Mouse (Mus musculus) MEL (cell line): Measurements from ENCODE around the gene Atp8a2.

ENCODE experiments used
- CHD2 ChIP-seq: IDR thresholded peaks from 2 replicates; pipeline ENCODE4 v1.6.1; 2011; ENCODE audit warnings: low read length, improper control_type of control experiment
- CTCF ChIP-seq, 3 experiments: IDR thresholded peaks in 2 of 3; conservative IDR thresholded peaks in 1 of 3; 2 replicates each; pipeline ENCODE4 v1.5.1; 2011 to 2012; ENCODE audit warnings: low read length in 3 of 3, low read depth in 2 of 3, mild to moderate bottlenecking in 2 of 3, improper control_type of control experiment in 1 of 3, inconsistent platforms in 1 of 3, mixed read lengths in 1 of 3, moderate library complexity in 1 of 3; ENCODE audit not compliant: control insufficient read depth in 1 of 3, insufficient read depth in 1 of 3, poor library complexity in 1 of 3, severe bottlenecking in 1 of 3
- EP300 ChIP-seq, 2 experiments: IDR thresholded peaks; 2 replicates each; pipeline ENCODE4 v1.6.1; 2011; ENCODE audit warnings: improper control_type of control experiment in 2 of 2, low read length in 2 of 2, low read depth in 1 of 2, mild to moderate bottlenecking in 1 of 2
- ETS1 ChIP-seq: IDR thresholded peaks from 2 replicates; pipeline ENCODE4 v1.6.1; 2012; ENCODE audit warnings: low read depth, mild to moderate bottlenecking, inconsistent platforms, low read length, improper control_type of control experiment, moderate library complexity
- MAX ChIP-seq: IDR thresholded peaks from 2 replicates; pipeline ENCODE4 v1.6.1; 2011; ENCODE audit warnings: low read length, improper control_type of control experiment
- MAZ ChIP-seq: IDR thresholded peaks from 2 replicates; pipeline ENCODE4 v1.6.1; 2012; ENCODE audit warnings: low read depth, mild to moderate bottlenecking, inconsistent platforms, low read length, improper control_type of control experiment
- MXI1 ChIP-seq: IDR thresholded peaks from 2 replicates; pipeline ENCODE4 v1.6.1; 2011; ENCODE audit warnings: mild to moderate bottlenecking, low read depth, low read length, improper control_type of control experiment
- POLR2A ChIP-seq, 2 experiments: IDR thresholded peaks; 2 replicates each; pipeline ENCODE4 v1.6.1; 2011 to 2012; ENCODE audit warnings: low read length in 2 of 2, mild to moderate bottlenecking in 2 of 2, control low read depth in 1 of 2, improper control_type of control experiment in 1 of 2, low read depth in 1 of 2, moderate library complexity in 1 of 2; ENCODE audit not compliant: control insufficient read depth in 1 of 2, insufficient read depth in 1 of 2, poor library complexity in 1 of 2
- RAD21 ChIP-seq: IDR thresholded peaks from 2 replicates; pipeline ENCODE4 v1.6.1; 2011; ENCODE audit warnings: mild to moderate bottlenecking, low read depth, low read length, improper control_type of control experiment
- TAL1 ChIP-seq: IDR thresholded peaks from 2 replicates; pipeline ENCODE4 v1.6.1; 2012; ENCODE audit warnings: mild to moderate bottlenecking, inconsistent platforms, low read length, moderate library complexity, mixed read lengths
- ZNF384 ChIP-seq: IDR thresholded peaks from 2 replicates; pipeline ENCODE4 v1.6.1; 2012; ENCODE audit warnings: low read depth, mild to moderate bottlenecking, inconsistent platforms, low read length, improper control_type of control experiment

- TF ChIP-seq CTCF (IDR thresholded peaks at IDR 0.05 in 2 of 3, conservative IDR thresholded peaks at IDR 0.05 in 1 of 3; ENCODE audit: control insufficient read depth in 1 of 3, insufficient read depth in 1 of 3, low read depth in 2 of 3, low read length in 3 of 3, poor library complexity in 1 of 3, severe bottlenecking in 1 of 3), result no peak
- no peak for TF ChIP-seq TAL1
- no peak for TF ChIP-seq CHD2
- TF ChIP-seq ETS1, result no peak
- no peak for TF ChIP-seq POLR2A (IDR thresholded peaks at IDR 0.05; ENCODE audit: control insufficient read depth in 1 of 2, insufficient read depth in 1 of 2, low read depth in 1 of 2, low read length in 2 of 2, poor library complexity in 1 of 2)
- no peak for TF ChIP-seq RAD21
- TF ChIP-seq EP300 (IDR thresholded peaks at IDR 0.05; ENCODE audit: low read depth in 1 of 2, low read length in 2 of 2), result no peak
- TF ChIP-seq MAZ, result no peak
- TF ChIP-seq MAX, result no peak
- TF ChIP-seq ZNF384, result no peak
- no peak for TF ChIP-seq MXI1
Measured at GRCm38 (mm10) chr14:59829580-59829979, 367.4 kb downstream of the Atp8a2 start.
